Mouse (Mus musculus): ENCODE data around the gene Uqcc2. TPM values are rescaled to one million over a fixed set of nuclear protein-coding genes. Genes with fewer than 3 reads are reported as not detected.
A peak's percentile ranks its signal among the peaks of the same experiment; 100 is the strongest.

Gene Uqcc2
- total and polyA plus RNA-seq, 3 experiments = 176 to 329 TPM; not detected in 1

DNA sequence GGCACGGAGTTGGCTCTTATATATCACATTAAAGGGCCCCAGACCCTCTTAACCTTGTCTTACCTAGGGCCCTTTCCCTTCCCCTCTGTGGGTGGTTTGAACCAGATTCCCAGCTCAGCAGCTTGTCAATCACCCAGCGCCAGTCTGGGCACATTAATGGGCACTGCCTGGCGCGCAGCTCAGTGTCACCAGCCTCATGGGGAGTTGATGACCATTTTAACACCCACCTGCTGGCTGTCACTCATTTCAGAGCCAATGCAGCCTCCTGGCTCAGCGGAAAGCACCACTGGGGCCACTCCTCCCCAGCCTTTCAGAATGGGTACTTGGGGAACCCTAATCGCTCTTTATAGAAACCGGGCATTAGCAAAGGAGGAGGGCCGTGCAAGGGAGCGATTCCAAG is 4.7 kb upstream of the Uqcc2 start:
- TF ChIP-seq NELFE (IDR thresholded peaks at IDR 0.05; ENCODE audit: low read depth, low read length) = no peak
- TF ChIP-seq NRF1 (IDR thresholded peaks at IDR 0.05; ENCODE audit: insufficient read depth, low read depth, low read length, poor library complexity, severe bottlenecking) = no peak
- TF ChIP-seq BHLHE40 (IDR thresholded peaks at IDR 0.05; ENCODE audit: borderline replicate concordance, low read depth, low read length) = no peak
- TF ChIP-seq MEF2A (IDR thresholded peaks at IDR 0.05; ENCODE audit: extremely low read depth, insufficient replicate concordance, low read depth, low read length, poor library complexity, severe bottlenecking) = no peak
- no peak for TF ChIP-seq CTCF (IDR thresholded peaks at IDR 0.05 in 2 of 3, conservative IDR thresholded peaks at IDR 0.05 in 1 of 3; ENCODE audit: control insufficient read depth in 1 of 3, insufficient read depth in 1 of 3, low read depth in 2 of 3, low read length in 3 of 3, poor library complexity in 1 of 3, severe bottlenecking in 1 of 3)
- no peak for TF ChIP-seq MXI1 (IDR thresholded peaks at IDR 0.05; ENCODE audit: low read depth, low read length)
- no peaks in the 10 kb centered on the region for H3K36me3 ChIP-seq (ENCODE audit: control insufficient read depth in 1 of 2, insufficient read depth in 2 of 2, low read length in 2 of 2)
- no peak overlapping the region for H3K27ac ChIP-seq (ENCODE audit: control insufficient read depth, low read depth, low read length)
- H3K4me1 ChIP-seq (ENCODE audit: control insufficient read depth in 1 of 2, insufficient read depth in 2 of 2, low read length in 2 of 2) = peaks cover 0 to 6% of the 10 kb centered on the region in 2 experiments; a peak in 1 of 4 replicates
- no peak overlapping the region for H3K4me3 ChIP-seq (ENCODE audit: control insufficient read depth in 1 of 2, insufficient read depth in 1 of 2, low read depth in 2 of 2, low read length in 2 of 2)
- no peaks in the 10 kb centered on the region for H3K9me3 ChIP-seq (replicated peaks; ENCODE audit: insufficient read depth, low read length)
- no peak for DNase-seq (ENCODE audit: low read depth, low spot score)
- H3K9ac ChIP-seq (ENCODE audit: control insufficient read depth, low read depth, low read length, poor library complexity, severe bottlenecking) = no peak overlapping the region
- H3K27me3 ChIP-seq (ENCODE audit: control insufficient read depth in 1 of 2, insufficient read depth in 2 of 2, low read length in 2 of 2) = no peaks in the 10 kb centered on the region; a peak in 1 of 4 replicates
- H3K79me2 ChIP-seq (ENCODE audit: control insufficient read depth, insufficient read depth, low read length, poor library complexity) = peaks cover 1% of the 10 kb centered on the region; the same call in 1 of the 2 replicates

DNA sequence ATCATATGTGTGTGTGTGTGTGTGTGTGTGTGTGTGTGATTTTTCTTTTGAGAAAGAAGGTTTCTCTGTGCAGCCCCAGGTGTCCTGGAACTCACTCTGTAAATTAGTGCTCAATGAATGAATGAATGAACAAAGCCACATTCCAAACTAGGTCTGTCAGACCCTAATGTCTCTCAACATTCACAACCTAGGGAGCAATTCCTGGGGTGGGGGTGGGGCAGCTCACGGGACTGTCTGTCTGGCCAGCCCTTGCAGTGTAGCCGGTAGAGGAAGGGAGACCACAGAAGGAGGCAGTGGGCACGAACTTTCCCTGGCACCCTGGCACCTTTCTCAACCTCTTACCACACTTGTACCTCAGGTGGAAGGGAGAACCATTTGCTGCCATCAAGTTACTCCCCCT is 999 bp upstream of the Uqcc2 start:
- peaks cover 0 to 12% of the 10 kb centered on the region in 2 experiments; a peak in 2 of 4 replicates for H3K4me1 ChIP-seq (ENCODE audit: control insufficient read depth in 1 of 2, insufficient read depth in 2 of 2, low read length in 2 of 2)
- no peak overlapping the region for H3K27ac ChIP-seq (ENCODE audit: control insufficient read depth, low read depth, low read length)
- TF ChIP-seq MXI1 (IDR thresholded peaks at IDR 0.05; ENCODE audit: low read depth, low read length) (no peak), ZC3H11A (IDR thresholded peaks at IDR 0.05; ENCODE audit: low read depth, low read length) (no peak), EP300 (IDR thresholded peaks at IDR 0.05; ENCODE audit: low read depth in 1 of 2, low read length in 2 of 2) (no peak), ELF1 (IDR thresholded peaks at IDR 0.05; ENCODE audit: low read depth, low read length) (no peak), UBTF (IDR thresholded peaks at IDR 0.05; ENCODE audit: borderline replicate concordance, insufficient read depth, low read depth, low read length) (no peak), MEF2A (IDR thresholded peaks at IDR 0.05; ENCODE audit: extremely low read depth, insufficient replicate concordance, low read depth, low read length, poor library complexity, severe bottlenecking) (no peak), JUND (IDR thresholded peaks at IDR 0.05; ENCODE audit: low read depth, low read length) (no peak), ETS1 (IDR thresholded peaks at IDR 0.05; ENCODE audit: low read depth, low read length) (no peak)
- H3K27me3 ChIP-seq (ENCODE audit: control insufficient read depth in 1 of 2, insufficient read depth in 2 of 2, low read length in 2 of 2) = no peaks in the 10 kb centered on the region
- no peak overlapping the region for H3K9ac ChIP-seq (ENCODE audit: control insufficient read depth, low read depth, low read length, poor library complexity, severe bottlenecking)
- no peak for DNase-seq (ENCODE audit: low read depth, low spot score)
- H3K36me3 ChIP-seq (ENCODE audit: control insufficient read depth in 1 of 2, insufficient read depth in 2 of 2, low read length in 2 of 2) = peaks cover 0 to 6% of the 10 kb centered on the region in 2 experiments; a peak in 1 of 4 replicates
- H3K4me3 ChIP-seq (ENCODE audit: control insufficient read depth in 1 of 2, insufficient read depth in 1 of 2, low read depth in 2 of 2, low read length in 2 of 2) = no peak overlapping the region
- no peaks in the 10 kb centered on the region for H3K9me3 ChIP-seq (replicated peaks; ENCODE audit: insufficient read depth, low read length)
- peaks cover 7% of the 10 kb centered on the region for H3K79me2 ChIP-seq (ENCODE audit: control insufficient read depth, insufficient read depth, low read length, poor library complexity)

DNA sequence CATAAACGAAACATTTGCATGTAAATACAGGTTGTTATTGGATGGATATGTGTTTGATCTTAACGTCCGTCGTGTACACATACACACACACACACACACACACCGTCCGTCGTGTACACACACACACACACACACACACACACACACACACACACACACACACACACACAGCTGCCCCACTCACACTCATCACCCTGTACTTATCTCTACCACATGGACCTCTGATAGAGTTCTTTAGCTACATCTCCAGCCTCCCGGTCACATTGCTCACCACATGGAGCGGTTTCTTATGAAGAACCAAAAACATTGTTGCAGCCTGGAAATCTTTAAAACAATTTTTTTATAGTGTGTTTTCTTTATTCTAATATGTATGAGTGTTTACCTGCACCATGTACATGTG is 471 bp upstream of the Uqcc2 start:
- no peak for DNase-seq (ENCODE audit: low read depth, low spot score)
- peak overlapping the region; percentile 63 for H3K9ac ChIP-seq (ENCODE audit: control insufficient read depth, low read depth, low read length, poor library complexity, severe bottlenecking)
- no peaks in the 10 kb centered on the region for H3K27me3 ChIP-seq (ENCODE audit: control insufficient read depth in 1 of 2, insufficient read depth in 2 of 2, low read length in 2 of 2)
- peaks cover 0 to 12% of the 10 kb centered on the region in 2 experiments; a peak in 2 of 4 replicates for H3K4me1 ChIP-seq (ENCODE audit: control insufficient read depth in 1 of 2, insufficient read depth in 2 of 2, low read length in 2 of 2)
- no peaks in the 10 kb centered on the region for H3K9me3 ChIP-seq (replicated peaks; ENCODE audit: insufficient read depth, low read length)
- H3K36me3 ChIP-seq (ENCODE audit: control insufficient read depth in 1 of 2, insufficient read depth in 2 of 2, low read length in 2 of 2) = peaks cover 0 to 6% of the 10 kb centered on the region in 2 experiments; a peak in 1 of 4 replicates
- H3K79me2 ChIP-seq (ENCODE audit: control insufficient read depth, insufficient read depth, low read length, poor library complexity) = peaks cover 7% of the 10 kb centered on the region
- TF ChIP-seq E2F4 (IDR thresholded peaks at IDR 0.05; ENCODE audit: borderline replicate concordance, low read depth, low read length) (no peak), GATA1 (IDR thresholded peaks at IDR 0.05; ENCODE audit: low read depth, low read length) (no peak), SIN3A (IDR thresholded peaks at IDR 0.05; ENCODE audit: low read length) (peak; percentile 13; the same call in 1 of the 2 replicates), MAX (IDR thresholded peaks at IDR 0.05; ENCODE audit: low read length) (no peak; the same call in 1 of the 2 replicates), POLR2A (IDR thresholded peaks at IDR 0.05; ENCODE audit: control insufficient read depth in 1 of 2, insufficient read depth in 1 of 2, low read depth in 1 of 2, low read length in 2 of 2, poor library complexity in 1 of 2) (no peak), MYC (IDR thresholded peaks at IDR 0.05; ENCODE audit: low read depth, low read length) (peak; percentile 50; the same call in 1 of the 2 replicates), USF1 (IDR thresholded peaks at IDR 0.05; ENCODE audit: low read depth, low read length) (no peak), UBTF (IDR thresholded peaks at IDR 0.05; ENCODE audit: borderline replicate concordance, insufficient read depth, low read depth, low read length) (no peak), NRF1 (IDR thresholded peaks at IDR 0.05; ENCODE audit: insufficient read depth, low read depth, low read length, poor library complexity, severe bottlenecking) (no peak), TBP (IDR thresholded peaks at IDR 0.05; ENCODE audit: low read depth, low read length) (no peak), MXI1 (IDR thresholded peaks at IDR 0.05; ENCODE audit: low read depth, low read length) (peak; percentile 70; the same call in 1 of the 2 replicates), GABPA (IDR thresholded peaks at IDR 0.05; ENCODE audit: low read depth, low read length) (no peak), BHLHE40 (IDR thresholded peaks at IDR 0.05; ENCODE audit: borderline replicate concordance, low read depth, low read length) (no peak)
- peak overlapping the region; percentile 53 to 55 for H3K4me3 ChIP-seq (ENCODE audit: control insufficient read depth in 1 of 2, insufficient read depth in 1 of 2, low read depth in 2 of 2, low read length in 2 of 2)
- peak overlapping the region; percentile 79 for H3K27ac ChIP-seq (ENCODE audit: control insufficient read depth, low read depth, low read length)

All from MEL (cell line).